Mouse (Mus musculus): ENCODE measurements at regions not wholly inside any gene's neighbourhood (a gene's known extent, or its start where the extent isn't known, plus 50 kb on each side); places are given as distances from the start of the nearest gene placed in this dataset.

DNA sequence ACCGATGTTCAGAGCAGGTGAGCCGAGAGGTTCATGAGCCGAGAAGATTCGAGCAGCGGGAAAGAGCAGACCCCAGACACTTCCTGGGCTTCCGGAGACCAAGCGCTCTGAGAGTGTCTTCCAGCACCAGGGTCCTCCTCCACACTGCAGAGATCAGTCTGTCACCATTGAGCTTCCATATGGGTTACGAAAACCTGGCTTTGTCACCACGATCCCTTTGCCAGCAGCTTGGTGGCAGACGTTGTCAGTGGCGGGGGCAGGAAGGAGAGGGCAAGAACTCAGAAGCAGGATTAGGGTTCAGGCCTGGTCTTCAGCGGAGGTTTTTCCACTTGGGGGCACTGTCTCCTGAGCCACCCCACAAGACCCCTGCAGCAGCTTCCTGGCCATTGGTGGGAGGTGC, 288.5 kb downstream of the Ptpru start:
- Histone ChIP-seq H3K27ac (replicated peaks; ENCODE audit: low read depth, low read length) (no peak overlapping the region), H3K4me3 (replicated peaks; ENCODE audit: low read length) (no peak overlapping the region), H3K9ac (ENCODE audit: low read depth, low read length, severe bottlenecking) (no peak overlapping the region), H3K4me2 (replicated peaks; ENCODE audit: low read depth, low read length, severe bottlenecking) (no peak overlapping the region), H3K9me3 (ENCODE audit: control insufficient read depth, low read length) (no peaks in the 10 kb centered on the region), H3K36me3 (ENCODE audit: control insufficient read depth, insufficient read depth, low read length) (no peaks in the 10 kb centered on the region), H3K27me3 (ENCODE audit: control insufficient read depth, insufficient read depth, low read length) (no peaks in the 10 kb centered on the region), H3K4me1 (ENCODE audit: control insufficient read depth, insufficient read depth, low read length) (no peaks in the 10 kb centered on the region)
- TF ChIP-seq POLR2A (IDR thresholded peaks at IDR 0.05; ENCODE audit: borderline replicate concordance, extremely low read depth, insufficient read depth, insufficient read length): no peak
- ATAC-seq (ENCODE audit: low FRiP score, low read depth): no peak
- no peak for DNase-seq (ENCODE audit: low spot score)
- 88% methylated on average over 11 of the region's 12 CpGs for WGBS

DNA sequence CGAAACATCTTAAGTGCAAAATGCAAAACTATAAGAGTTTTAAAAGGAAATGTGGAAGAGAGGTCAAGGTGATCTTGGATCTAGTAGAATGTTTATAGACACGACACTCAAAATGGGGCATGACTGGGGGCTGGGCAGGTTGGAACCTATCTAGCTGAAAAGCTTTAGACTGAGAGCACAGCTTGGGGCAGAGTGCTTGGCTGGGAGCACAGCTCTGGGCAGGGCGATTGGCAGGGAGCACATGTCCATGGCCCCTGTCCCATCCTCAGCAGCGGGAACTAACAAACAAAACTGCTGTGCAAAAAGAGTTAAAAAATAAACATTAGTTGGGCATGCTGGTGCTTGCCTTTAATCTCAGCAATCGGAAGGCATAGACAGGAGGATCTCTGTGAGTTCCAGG, 279.6 kb downstream of the Ptpru start:
- Histone ChIP-seq H3K27ac (replicated peaks; ENCODE audit: low read depth, low read length) (no peak overlapping the region), H3K4me3 (replicated peaks; ENCODE audit: low read length) (no peak overlapping the region), H3K4me1 (ENCODE audit: control insufficient read depth, insufficient read depth, low read length) (no peaks in the 10 kb centered on the region), H3K36me3 (ENCODE audit: control insufficient read depth, insufficient read depth, low read length) (no peaks in the 10 kb centered on the region), H3K27me3 (ENCODE audit: control insufficient read depth, insufficient read depth, low read length) (no peaks in the 10 kb centered on the region), H3K4me2 (replicated peaks; ENCODE audit: low read depth, low read length, severe bottlenecking) (no peak overlapping the region), H3K9ac (ENCODE audit: low read depth, low read length, severe bottlenecking) (no peak overlapping the region), H3K9me3 (ENCODE audit: control insufficient read depth, low read length) (no peaks in the 10 kb centered on the region)
- DNase-seq (ENCODE audit: low spot score): no peak
- WGBS: 87% methylated on average over 5 of the region's 5 CpGs
- no peak for ATAC-seq (ENCODE audit: low FRiP score, low read depth)
- no peak for TF ChIP-seq POLR2A (IDR thresholded peaks at IDR 0.05; ENCODE audit: borderline replicate concordance, extremely low read depth, insufficient read depth, insufficient read length)

- Histone ChIP-seq H3K27ac (replicated peaks; ENCODE audit: low read depth, low read length) (no peak overlapping the region), H3K9me3 (ENCODE audit: control insufficient read depth, low read length) (no peaks in the 10 kb centered on the region), H3K4me1 (ENCODE audit: control insufficient read depth, insufficient read depth, low read length) (no peaks in the 10 kb centered on the region), H3K36me3 (ENCODE audit: control insufficient read depth, insufficient read depth, low read length) (no peaks in the 10 kb centered on the region), H3K9ac (ENCODE audit: low read depth, low read length, severe bottlenecking) (no peak overlapping the region), H3K4me2 (replicated peaks; ENCODE audit: low read depth, low read length, severe bottlenecking) (no peak overlapping the region), H3K27me3 (ENCODE audit: control insufficient read depth, insufficient read depth, low read length) (no peaks in the 10 kb centered on the region), H3K4me3 (replicated peaks; ENCODE audit: low read length) (no peak overlapping the region)
- WGBS: 63% methylated on average over 4 of the region's 4 CpGs
- no peak for TF ChIP-seq POLR2A (IDR thresholded peaks at IDR 0.05; ENCODE audit: borderline replicate concordance, extremely low read depth, insufficient read depth, insufficient read length)
- DNase-seq (ENCODE audit: low spot score) (no peak), ATAC-seq (ENCODE audit: low FRiP score, low read depth) (no peak)
Measured at GRCm38 (mm10) chr4:131563851-131564250, 274.2 kb downstream of the Ptpru start.

DNA sequence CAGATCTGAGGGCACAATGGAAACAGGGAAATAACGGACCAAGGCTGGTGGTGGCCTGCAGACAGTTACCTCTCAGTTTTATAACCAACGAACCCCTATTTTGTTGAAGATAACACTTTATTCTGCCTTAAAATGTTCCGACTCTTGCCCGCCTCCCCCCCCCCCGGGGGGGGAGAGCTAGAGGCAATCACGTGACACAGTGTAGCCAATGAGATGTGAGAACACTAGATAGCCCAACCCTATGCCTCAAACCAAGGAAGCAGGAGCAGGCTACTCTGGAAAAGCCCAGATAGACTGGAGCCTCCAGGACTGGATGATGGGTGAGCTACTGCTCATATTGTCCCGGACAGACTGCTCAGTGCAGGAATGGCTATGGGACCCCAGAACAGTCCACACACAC, 272.9 kb downstream of the Ptpru start:
- DNase-seq (ENCODE audit: low spot score): no peak
- H3K4me1 ChIP-seq (ENCODE audit: control insufficient read depth, insufficient read depth, low read length): no peaks in the 10 kb centered on the region
- no peak overlapping the region for H3K4me2 ChIP-seq (replicated peaks; ENCODE audit: low read depth, low read length, severe bottlenecking)
- no peaks in the 10 kb centered on the region for H3K27me3 ChIP-seq (ENCODE audit: control insufficient read depth, insufficient read depth, low read length)
- WGBS: 75% methylated on average over 7 of the region's 7 CpGs
- ATAC-seq (ENCODE audit: low FRiP score, low read depth): no peak
- no peaks in the 10 kb centered on the region for H3K36me3 ChIP-seq (ENCODE audit: control insufficient read depth, insufficient read depth, low read length)
- no peak overlapping the region for H3K9ac ChIP-seq (ENCODE audit: low read depth, low read length, severe bottlenecking)
- H3K27ac ChIP-seq (replicated peaks; ENCODE audit: low read depth, low read length): no peak overlapping the region
- H3K4me3 ChIP-seq (replicated peaks; ENCODE audit: low read length): no peak overlapping the region
- H3K9me3 ChIP-seq (ENCODE audit: control insufficient read depth, low read length): no peaks in the 10 kb centered on the region
- no peak for TF ChIP-seq POLR2A (IDR thresholded peaks at IDR 0.05; ENCODE audit: borderline replicate concordance, extremely low read depth, insufficient read depth, insufficient read length)

- no peak for ATAC-seq (ENCODE audit: low FRiP score, low read depth)
- Histone ChIP-seq H3K9ac (ENCODE audit: low read depth, low read length, severe bottlenecking) (no peak overlapping the region), H3K36me3 (ENCODE audit: control insufficient read depth, insufficient read depth, low read length) (no peaks in the 10 kb centered on the region), H3K27ac (replicated peaks; ENCODE audit: low read depth, low read length) (no peak overlapping the region), H3K27me3 (ENCODE audit: control insufficient read depth, insufficient read depth, low read length) (no peaks in the 10 kb centered on the region), H3K9me3 (ENCODE audit: control insufficient read depth, low read length) (no peaks in the 10 kb centered on the region), H3K4me2 (replicated peaks; ENCODE audit: low read depth, low read length, severe bottlenecking) (no peak overlapping the region), H3K4me3 (replicated peaks; ENCODE audit: low read length) (no peak overlapping the region), H3K4me1 (ENCODE audit: control insufficient read depth, insufficient read depth, low read length) (no peaks in the 10 kb centered on the region)
- no peak for TF ChIP-seq POLR2A (IDR thresholded peaks at IDR 0.05; ENCODE audit: borderline replicate concordance, extremely low read depth, insufficient read depth, insufficient read length)
- 69% methylated on average over 2 of the region's 2 CpGs for WGBS
- no peak for DNase-seq (ENCODE audit: low spot score)
Measured at GRCm38 (mm10) chr4:131567241-131567640, 270.8 kb downstream of the Ptpru start.

- ATAC-seq (ENCODE audit: low FRiP score, low read depth): no peak
- Histone ChIP-seq H3K4me3 (replicated peaks; ENCODE audit: low read length) (no peak overlapping the region), H3K9ac (ENCODE audit: low read depth, low read length, severe bottlenecking) (no peak overlapping the region), H3K4me1 (ENCODE audit: control insufficient read depth, insufficient read depth, low read length) (no peaks in the 10 kb centered on the region), H3K9me3 (ENCODE audit: control insufficient read depth, low read length) (no peaks in the 10 kb centered on the region), H3K27me3 (ENCODE audit: control insufficient read depth, insufficient read depth, low read length) (no peaks in the 10 kb centered on the region), H3K36me3 (ENCODE audit: control insufficient read depth, insufficient read depth, low read length) (no peaks in the 10 kb centered on the region), H3K27ac (replicated peaks; ENCODE audit: low read depth, low read length) (no peak overlapping the region), H3K4me2 (replicated peaks; ENCODE audit: low read depth, low read length, severe bottlenecking) (no peak overlapping the region)
- 38% methylated on average over 5 of the region's 5 CpGs for WGBS
- no peak for TF ChIP-seq POLR2A (IDR thresholded peaks at IDR 0.05; ENCODE audit: borderline replicate concordance, extremely low read depth, insufficient read depth, insufficient read length)
- DNase-seq (ENCODE audit: low spot score): no peak
Measured at GRCm38 (mm10) chr4:131569156-131569555, 268.9 kb downstream of the Ptpru start.
